Mouse (Mus musculus): ENCODE results near the gene Med23. TPM values are rescaled to one million over a fixed set of nuclear protein-coding genes. Genes with fewer than 3 reads are reported as not detected.

Gene Med23
- polyA plus RNA-seq, 1 experiment from 2014 or later, result 20.5 TPM

DNA sequence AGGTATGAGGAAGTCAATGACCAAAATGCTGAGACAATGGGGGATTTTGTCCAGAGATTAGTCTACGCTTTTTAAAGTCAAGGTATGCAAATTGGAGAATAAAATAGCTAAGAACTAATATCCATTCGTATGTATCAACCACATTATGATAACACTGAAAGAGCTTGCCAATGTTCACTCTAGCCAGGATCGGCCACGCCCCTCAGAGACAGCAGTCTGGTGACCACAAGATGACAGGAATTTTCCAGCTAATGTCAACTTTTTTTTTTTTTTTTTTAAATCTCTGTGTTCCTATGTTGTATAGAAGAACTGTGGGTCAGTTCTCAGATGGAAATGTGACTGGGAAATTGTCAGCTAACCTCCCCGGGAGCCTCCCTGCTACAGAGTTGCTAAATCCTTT is 39.3 kb upstream of the Med23 start:
- ATAC-seq, result no peak
- 0 out of 2 replicates have a peak, but pooled peaks cover 2% of the 10 kb centered on the region for H3K4me1 ChIP-seq (ENCODE audit: control insufficient read depth, insufficient read depth, low read depth, low read length)
- no peak overlapping the region for H3K9ac ChIP-seq (ENCODE audit: low read depth, low read length)
- no peaks in the 10 kb centered on the region for H3K27me3 ChIP-seq (replicated peaks; ENCODE audit: control insufficient read depth, insufficient read depth, low read length)
- no peak overlapping the region for H3K27ac ChIP-seq (ENCODE audit: low read depth, low read length)
- WGBS, result 94% methylated on average over 5 of the region's 5 CpGs
- no peak overlapping the region for H3K4me2 ChIP-seq (ENCODE audit: low read length)
- no peaks in the 10 kb centered on the region for H3K36me3 ChIP-seq (ENCODE audit: control insufficient read depth, insufficient read depth, low read length)
- no peak overlapping the region for H3K4me3 ChIP-seq (ENCODE audit: low read length)
- H3K9me3 ChIP-seq (ENCODE audit: control insufficient read depth, low read length), result no peaks in the 10 kb centered on the region

DNA sequence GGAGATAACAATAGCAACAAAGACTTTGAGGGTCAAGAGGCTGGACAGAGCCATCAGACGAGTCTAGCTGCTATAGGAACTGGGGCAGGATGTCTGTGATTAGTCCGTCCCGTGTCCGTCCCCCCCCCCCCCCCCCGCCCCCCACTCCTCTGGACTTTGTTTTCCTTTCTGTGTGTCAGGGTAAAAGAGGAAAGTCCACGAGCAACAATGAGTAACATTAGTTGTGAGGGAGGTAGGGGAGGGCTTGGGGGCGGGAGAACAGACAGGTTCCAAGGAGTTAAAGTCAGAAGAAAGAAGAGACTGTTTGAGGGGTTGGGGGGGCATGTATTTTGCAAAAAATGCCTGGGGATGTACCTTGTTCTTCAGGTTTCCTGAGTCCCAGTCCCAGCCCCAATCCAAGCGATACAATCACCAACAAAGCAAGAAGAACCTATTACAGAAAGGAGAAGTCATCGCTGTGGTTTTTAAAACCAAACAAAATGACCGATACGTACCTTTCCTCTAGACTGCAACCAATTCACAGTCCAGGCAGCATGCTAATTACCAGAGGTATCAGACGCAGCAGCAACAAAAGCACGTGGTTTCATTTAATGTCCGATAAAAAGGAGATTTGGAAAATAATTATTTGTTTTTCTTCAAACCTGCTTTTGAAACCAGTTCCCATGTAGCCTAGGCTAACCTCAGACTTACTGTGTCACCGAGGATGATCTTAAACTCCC is 38.2 kb upstream of the Med23 start:
- Histone ChIP-seq H3K9ac (ENCODE audit: low read depth, low read length) (no peak overlapping the region), H3K27me3 (replicated peaks; ENCODE audit: control insufficient read depth, insufficient read depth, low read length) (no peaks in the 10 kb centered on the region), H3K4me3 (ENCODE audit: low read length) (no peak overlapping the region), H3K4me1 (ENCODE audit: control insufficient read depth, insufficient read depth, low read depth, low read length) (peaks cover 5% of the 10 kb centered on the region; the same call in 1 of the 2 replicates), H3K9me3 (ENCODE audit: control insufficient read depth, low read length) (no peaks in the 10 kb centered on the region), H3K27ac (ENCODE audit: low read depth, low read length) (no peak overlapping the region), H3K36me3 (ENCODE audit: control insufficient read depth, insufficient read depth, low read length) (no peaks in the 10 kb centered on the region), H3K4me2 (ENCODE audit: low read length) (no peak overlapping the region)
- WGBS, result 68% methylated on average over 13 of the region's 15 CpGs
- no peak for ATAC-seq

DNA sequence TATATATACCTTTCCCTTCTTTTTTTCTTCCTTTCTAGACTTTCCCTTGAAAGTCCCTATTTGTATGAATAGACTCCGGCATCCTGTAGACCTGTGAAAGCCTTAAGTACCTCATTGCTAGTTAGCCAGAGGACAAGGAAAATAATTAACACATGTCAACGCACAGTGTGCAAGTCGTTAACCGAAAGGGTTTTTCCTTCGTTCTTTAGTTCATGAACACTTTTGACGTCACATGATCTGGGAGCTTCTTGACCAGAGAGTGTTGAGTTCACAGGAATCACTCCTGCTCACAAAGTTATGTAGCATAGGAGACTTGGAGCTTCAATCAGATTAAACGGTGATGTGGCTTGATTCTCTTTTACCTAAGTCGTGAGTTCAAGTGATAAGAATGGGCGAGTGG is 37.5 kb upstream of the Med23 start:
- no peaks in the 10 kb centered on the region for H3K36me3 ChIP-seq (ENCODE audit: control insufficient read depth, insufficient read depth, low read length)
- ATAC-seq, result no peak
- H3K27ac ChIP-seq (ENCODE audit: low read depth, low read length), result no peak overlapping the region
- no peak overlapping the region for H3K4me3 ChIP-seq (ENCODE audit: low read length)
- H3K9me3 ChIP-seq (ENCODE audit: control insufficient read depth, low read length), result no peaks in the 10 kb centered on the region
- 94% methylated on average over 9 of the region's 9 CpGs for WGBS
- no peak overlapping the region for H3K4me2 ChIP-seq (ENCODE audit: low read length)
- no peaks in the 10 kb centered on the region for H3K27me3 ChIP-seq (replicated peaks; ENCODE audit: control insufficient read depth, insufficient read depth, low read length)
- H3K4me1 ChIP-seq (ENCODE audit: control insufficient read depth, insufficient read depth, low read depth, low read length), result peaks cover 5% of the 10 kb centered on the region; the same call in 1 of the 2 replicates
- H3K9ac ChIP-seq (ENCODE audit: low read depth, low read length), result no peak overlapping the region

DNA sequence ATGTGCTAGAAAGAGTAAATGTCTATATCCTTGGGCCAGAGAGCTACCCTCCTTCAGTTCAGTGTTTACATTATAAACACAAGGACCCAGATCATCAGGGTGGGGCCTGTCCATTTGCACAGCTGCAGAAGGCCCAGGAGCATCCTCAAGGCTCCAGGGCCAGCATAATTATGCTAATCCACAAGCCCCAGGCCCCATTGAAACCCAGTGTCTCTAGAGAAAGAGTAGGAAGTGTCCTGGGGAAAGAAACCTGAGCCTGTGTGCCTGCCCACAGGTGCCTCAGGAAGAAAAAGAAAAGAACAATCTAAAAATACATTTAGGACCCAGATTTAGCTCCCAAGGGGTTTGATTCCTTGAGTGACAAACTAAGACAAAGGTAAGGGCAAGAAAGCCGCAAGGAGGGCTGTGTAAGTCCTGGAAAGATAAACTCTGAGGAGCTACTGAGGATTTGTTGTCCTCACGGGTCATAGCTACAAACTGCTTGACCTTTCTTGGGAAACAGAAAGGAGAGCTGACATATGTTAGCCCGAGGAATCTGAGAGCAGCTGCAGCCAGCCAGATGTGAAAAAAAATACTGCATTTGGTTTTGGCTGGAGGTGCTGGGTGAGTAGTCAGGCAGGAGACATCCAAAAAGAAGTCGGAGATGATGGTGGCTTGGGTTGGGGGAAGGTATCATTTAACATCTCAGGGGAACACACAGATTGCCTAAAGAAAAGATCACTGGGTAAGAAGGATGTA is 35.0 kb upstream of the Med23 start:
- WGBS, result 18% methylated on average over 4 of the region's 4 CpGs
- Histone ChIP-seq H3K27me3 (replicated peaks; ENCODE audit: control insufficient read depth, insufficient read depth, low read length) (no peaks in the 10 kb centered on the region), H3K4me1 (ENCODE audit: control insufficient read depth, insufficient read depth, low read depth, low read length) (peaks cover 5% of the 10 kb centered on the region; the same call in 1 of the 2 replicates), H3K4me3 (ENCODE audit: low read length) (no peak overlapping the region), H3K4me2 (ENCODE audit: low read length) (peak overlapping the region; percentile 52), H3K27ac (ENCODE audit: low read depth, low read length) (no peak overlapping the region), H3K9ac (ENCODE audit: low read depth, low read length) (no peak overlapping the region), H3K36me3 (ENCODE audit: control insufficient read depth, insufficient read depth, low read length) (no peaks in the 10 kb centered on the region), H3K9me3 (ENCODE audit: control insufficient read depth, low read length) (no peaks in the 10 kb centered on the region)
- ATAC-seq, result no peak

DNA sequence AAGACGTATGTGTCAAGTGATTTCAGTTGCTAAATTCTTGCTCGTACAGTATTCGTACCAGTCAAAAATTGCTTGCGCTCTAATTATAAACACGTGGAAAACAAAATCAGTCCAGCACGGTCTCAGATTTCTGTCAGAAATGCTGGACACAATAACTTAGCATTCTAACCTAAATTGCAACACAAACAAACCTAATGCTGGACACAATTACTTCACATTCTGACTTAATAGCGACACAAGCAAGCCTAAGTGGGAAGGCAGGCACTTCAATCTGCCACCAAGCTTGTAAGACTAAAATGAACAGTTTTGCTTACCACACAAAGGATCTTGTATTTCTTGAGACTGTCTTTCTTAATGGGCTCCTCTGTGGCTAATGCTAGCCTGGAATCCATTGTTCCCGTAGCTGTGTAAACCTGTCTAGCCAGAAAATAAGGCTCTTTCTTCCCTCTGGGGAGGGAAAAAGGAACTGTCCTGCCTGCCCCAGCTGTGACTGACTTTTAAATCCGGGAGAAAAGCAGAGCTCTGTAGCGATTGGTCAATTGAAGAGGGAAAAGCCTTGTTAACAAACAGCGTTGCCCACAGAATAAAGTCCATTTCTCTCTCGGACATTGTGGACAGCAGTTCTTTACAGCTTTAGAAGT is 34.0 kb upstream of the Med23 start:
- H3K9me3 ChIP-seq (ENCODE audit: control insufficient read depth, low read length), result no peaks in the 10 kb centered on the region
- peaks cover 5% of the 10 kb centered on the region; the same call in 1 of the 2 replicates for H3K4me1 ChIP-seq (ENCODE audit: control insufficient read depth, insufficient read depth, low read depth, low read length)
- H3K9ac ChIP-seq (ENCODE audit: low read depth, low read length), result peak overlapping the region; percentile 24; the same call in 1 of the 2 replicates
- no peaks in the 10 kb centered on the region for H3K36me3 ChIP-seq (ENCODE audit: control insufficient read depth, insufficient read depth, low read length)
- peak; percentile 65; the same call in 1 of the 2 replicates for ATAC-seq
- peak overlapping the region; percentile 52 for H3K4me2 ChIP-seq (ENCODE audit: low read length)
- no peak overlapping the region for H3K27ac ChIP-seq (ENCODE audit: low read depth, low read length)
- WGBS, result 14% methylated on average over 12 of the region's 12 CpGs
- peak overlapping the region; percentile 19 for H3K4me3 ChIP-seq (ENCODE audit: low read length)
- H3K27me3 ChIP-seq (replicated peaks; ENCODE audit: control insufficient read depth, insufficient read depth, low read length), result no peaks in the 10 kb centered on the region

DNA sequence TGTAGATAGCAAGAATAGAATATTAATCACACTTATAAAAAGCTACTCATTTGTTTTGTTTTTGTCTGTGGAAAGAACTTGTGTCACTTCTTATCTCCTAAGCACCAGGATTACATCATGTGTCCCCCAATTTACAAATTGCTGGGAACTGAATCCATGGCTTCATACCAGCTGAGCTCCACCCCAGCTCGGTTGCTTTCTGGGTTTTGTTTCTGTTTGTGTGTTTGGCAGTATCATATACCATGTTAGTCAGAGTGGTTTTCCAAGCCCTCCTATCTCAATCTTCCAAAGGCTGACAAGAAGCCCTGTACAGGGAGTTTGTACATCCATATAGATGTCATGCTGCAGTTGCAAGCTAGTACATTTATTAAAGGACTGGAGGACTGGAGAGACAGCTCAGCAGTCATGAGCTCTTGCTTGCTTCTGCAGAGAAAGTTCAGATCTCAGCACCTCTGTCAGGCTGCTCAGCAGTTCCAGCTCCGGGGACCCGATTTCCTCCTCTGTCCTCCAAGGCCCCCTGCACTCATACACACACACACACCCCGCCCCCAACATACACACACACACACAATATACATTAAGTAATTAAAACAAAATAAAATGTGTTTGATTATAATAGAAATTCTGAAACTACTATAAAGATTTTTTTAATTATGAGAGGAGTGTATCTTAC is 33.3 kb upstream of the Med23 start:
- H3K4me2 ChIP-seq (ENCODE audit: low read length), result peak overlapping the region; percentile 52
- H3K4me3 ChIP-seq (ENCODE audit: low read length), result peak overlapping the region; percentile 19
- 55% methylated on average over 4 of the region's 4 CpGs for WGBS
- peak; percentile 65 for ATAC-seq
- H3K9ac ChIP-seq (ENCODE audit: low read depth, low read length), result no peak overlapping the region; the same call in 1 of the 2 replicates
- H3K36me3 ChIP-seq (ENCODE audit: control insufficient read depth, insufficient read depth, low read length), result no peaks in the 10 kb centered on the region
- H3K9me3 ChIP-seq (ENCODE audit: control insufficient read depth, low read length), result no peaks in the 10 kb centered on the region
- peaks cover 5% of the 10 kb centered on the region; the same call in 1 of the 2 replicates for H3K4me1 ChIP-seq (ENCODE audit: control insufficient read depth, insufficient read depth, low read depth, low read length)
- H3K27me3 ChIP-seq (replicated peaks; ENCODE audit: control insufficient read depth, insufficient read depth, low read length), result no peaks in the 10 kb centered on the region
- H3K27ac ChIP-seq (ENCODE audit: low read depth, low read length), result no peak overlapping the region

DNA sequence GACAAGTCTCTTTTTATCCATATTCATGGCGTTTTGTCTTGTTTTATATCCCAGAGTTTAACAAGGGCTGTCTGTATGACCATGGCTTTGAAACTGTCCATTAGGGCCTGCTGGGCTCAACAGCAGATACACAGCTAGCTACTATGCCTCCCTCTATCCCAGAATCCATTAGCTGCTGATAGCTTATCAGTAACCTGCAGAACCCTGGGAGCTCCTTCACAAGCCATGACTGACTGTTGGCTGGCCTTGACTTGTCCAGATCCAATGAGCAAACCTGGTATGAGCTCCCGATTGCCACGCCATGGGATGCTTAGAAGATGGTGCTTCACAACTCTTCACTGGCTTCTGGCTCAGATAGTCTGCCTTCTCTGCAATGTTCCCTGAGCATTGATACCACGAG is 29.0 kb upstream of the Med23 start:
- no peaks in the 10 kb centered on the region for H3K36me3 ChIP-seq (ENCODE audit: control insufficient read depth, insufficient read depth, low read length)
- ATAC-seq, result no peak
- WGBS, result 94% methylated on average over 4 of the region's 4 CpGs
- peaks cover 2% of the 10 kb centered on the region; the same call in 1 of the 2 replicates for H3K4me1 ChIP-seq (ENCODE audit: control insufficient read depth, insufficient read depth, low read depth, low read length)
- H3K4me2 ChIP-seq (ENCODE audit: low read length), result no peak overlapping the region
- no peak overlapping the region for H3K4me3 ChIP-seq (ENCODE audit: low read length)
- H3K27ac ChIP-seq (ENCODE audit: low read depth, low read length), result no peak overlapping the region
- no peaks in the 10 kb centered on the region for H3K9me3 ChIP-seq (ENCODE audit: control insufficient read depth, low read length)
- H3K27me3 ChIP-seq (replicated peaks; ENCODE audit: control insufficient read depth, insufficient read depth, low read length), result no peaks in the 10 kb centered on the region
- H3K9ac ChIP-seq (ENCODE audit: low read depth, low read length), result no peak overlapping the region

DNA sequence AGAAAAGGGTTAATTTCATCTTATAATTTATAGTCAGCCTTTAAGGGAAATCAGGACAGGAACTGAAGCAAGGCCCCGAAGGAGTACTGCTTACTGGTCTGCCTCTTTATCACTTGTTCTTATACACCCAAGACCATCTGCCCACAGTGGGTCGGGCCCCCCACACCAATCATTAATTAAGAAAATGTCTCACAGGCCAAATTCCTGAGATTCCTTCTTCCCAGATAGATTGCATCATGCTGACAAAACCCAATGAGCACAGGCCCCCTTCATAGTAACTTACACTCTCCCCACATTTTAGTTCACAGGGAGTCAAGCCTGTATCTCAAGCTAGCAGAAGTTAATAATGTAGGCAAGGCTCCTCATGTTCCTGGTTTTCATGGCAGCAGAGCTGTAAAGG is 27.8 kb upstream of the Med23 start:
- no peak for ATAC-seq
- WGBS, result 43% methylated on average over 2 of the region's 2 CpGs
- no peaks in the 10 kb centered on the region for H3K9me3 ChIP-seq (ENCODE audit: control insufficient read depth, low read length)

More for the DNA sequence above, 27.8 kb upstream of the Med23 start:
- no peak overlapping the region for H3K4me2 ChIP-seq (ENCODE audit: low read length)
- no peak overlapping the region for H3K9ac ChIP-seq (ENCODE audit: low read depth, low read length)
- no peaks in the 10 kb centered on the region for H3K27me3 ChIP-seq (replicated peaks; ENCODE audit: control insufficient read depth, insufficient read depth, low read length)
- H3K4me3 ChIP-seq (ENCODE audit: low read length), result no peak overlapping the region
- H3K27ac ChIP-seq (ENCODE audit: low read depth, low read length), result no peak overlapping the region
- H3K4me1 ChIP-seq (ENCODE audit: control insufficient read depth, insufficient read depth, low read depth, low read length), result no peaks in the 10 kb centered on the region
- no peaks in the 10 kb centered on the region for H3K36me3 ChIP-seq (ENCODE audit: control insufficient read depth, insufficient read depth, low read length)

Measured in hindbrain, embryonic 16.5 days (tissue).